Mouse (Mus musculus): ENCODE data around the gene Ptpn3.

DNA sequence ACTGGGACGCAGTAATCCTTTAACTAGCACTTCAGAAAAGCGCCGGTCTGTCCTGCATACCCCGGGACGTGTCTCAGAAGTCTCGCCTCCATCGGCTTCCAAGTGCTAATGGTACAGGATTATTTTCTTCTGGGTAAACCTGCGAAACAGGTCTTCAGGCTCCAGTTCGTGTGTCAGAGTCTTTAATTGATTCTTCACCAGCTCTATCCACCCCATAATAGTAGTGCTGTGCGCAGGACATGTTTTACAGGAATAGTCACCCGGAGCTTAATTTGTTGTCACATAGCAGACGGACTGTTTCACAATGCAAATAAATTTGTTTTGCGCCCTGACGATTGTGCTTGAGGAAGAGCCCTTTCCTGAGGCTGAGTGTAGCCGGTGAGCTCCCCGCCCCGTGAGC is 37.3 kb upstream of the Ptpn3 start:
- TF ChIP-seq CTCF (IDR thresholded peaks at IDR 0.05; ENCODE audit: extremely low read depth, insufficient read length, insufficient replicate concordance, low read depth, low read length) (no peak), POLR2A (IDR thresholded peaks at IDR 0.05; ENCODE audit: low read depth, low read length) (no peak)
